Mouse (Mus musculus): ENCODE results near the gene Cwc25. TPM values are rescaled to one million over a fixed set of nuclear protein-coding genes. Genes with fewer than 3 reads are reported as not detected.
A peak's percentile ranks its signal among the peaks of the same experiment; 100 is the strongest.

Gene Cwc25
- polyA plus RNA-seq, 1 experiment, result 8.5 TPM

- peak overlapping the region; percentile 73 for H3K27ac ChIP-seq (ENCODE audit: insufficient read depth, low read depth, low read length)
These were observed 15.1 kb upstream of the Cwc25 start for GRCm38 (mm10) chr11:97781478-97781831.

GRCm38 (mm10) chr11:97779968-97780701 is 13.8 kb upstream of the Cwc25 start:
- WGBS, result 63% methylated on average over 2 of the region's 2 CpGs
- Histone ChIP-seq H3K27me3 (replicated peaks; ENCODE audit: control insufficient read depth, insufficient read depth, low read length) (no peaks in the 10 kb centered on the region), H3K36me3 (ENCODE audit: control insufficient read depth, insufficient read depth, low read length) (peaks cover 10% of the 10 kb centered on the region), H3K27ac (ENCODE audit: insufficient read depth, low read depth, low read length) (no peak overlapping the region), H3K4me3 (ENCODE audit: insufficient read depth, low read depth, low read length) (no peak overlapping the region), H3K4me1 (ENCODE audit: control insufficient read depth, insufficient read depth, low read length) (peaks cover 6% of the 10 kb centered on the region; the same call in 1 of the 2 replicates)
- DNase-seq, result no peak
- TF ChIP-seq CTCF (conservative IDR thresholded peaks at IDR 0.05; ENCODE audit: insufficient read depth, insufficient read length, low read depth, low read length) (no peak), POLR2A (IDR thresholded peaks at IDR 0.05; ENCODE audit: low read depth, low read length) (no peak)

More at GRCm38 (mm10) chr11:97781478-97781831, 15.1 kb upstream of the Cwc25 start:
- Histone ChIP-seq H3K27me3 (replicated peaks; ENCODE audit: control insufficient read depth, insufficient read depth, low read length) (no peaks in the 10 kb centered on the region), H3K36me3 (ENCODE audit: control insufficient read depth, insufficient read depth, low read length) (peaks cover 8% of the 10 kb centered on the region), H3K4me3 (ENCODE audit: insufficient read depth, low read depth, low read length) (peak overlapping the region; percentile 68), H3K4me1 (ENCODE audit: control insufficient read depth, insufficient read depth, low read length) (peaks cover 6% of the 10 kb centered on the region; the same call in 1 of the 2 replicates)
- TF ChIP-seq POLR2A (IDR thresholded peaks at IDR 0.05; ENCODE audit: low read depth, low read length) (no peak), CTCF (conservative IDR thresholded peaks at IDR 0.05; ENCODE audit: insufficient read depth, insufficient read length, low read depth, low read length) (no peak)
- 1% methylated on average over 11 of the region's 11 CpGs for WGBS
- DNase-seq, result no peak

- Histone ChIP-seq H3K36me3 (ENCODE audit: control insufficient read depth, insufficient read depth, low read length) (peaks cover 10% of the 10 kb centered on the region), H3K27ac (ENCODE audit: insufficient read depth, low read depth, low read length) (no peak overlapping the region), H3K4me1 (ENCODE audit: control insufficient read depth, insufficient read depth, low read length) (peaks cover 6% of the 10 kb centered on the region; the same call in 1 of the 2 replicates), H3K4me3 (ENCODE audit: insufficient read depth, low read depth, low read length) (no peak overlapping the region), H3K27me3 (replicated peaks; ENCODE audit: control insufficient read depth, insufficient read depth, low read length) (no peaks in the 10 kb centered on the region)
- DNase-seq, result no peak
- WGBS, result 92% methylated on average over 1 of the region's 1 CpGs
- TF ChIP-seq CTCF (conservative IDR thresholded peaks at IDR 0.05; ENCODE audit: insufficient read depth, insufficient read length, low read depth, low read length) (no peak), POLR2A (IDR thresholded peaks at IDR 0.05; ENCODE audit: low read depth, low read length) (no peak)
These were observed 12.6 kb upstream of the Cwc25 start for GRCm38 (mm10) chr11:97778918-97779317.

- H3K27me3 ChIP-seq (replicated peaks; ENCODE audit: control insufficient read depth, insufficient read depth, low read length), result no peaks in the 10 kb centered on the region
- TF ChIP-seq CTCF (conservative IDR thresholded peaks at IDR 0.05; ENCODE audit: insufficient read depth, insufficient read length, low read depth, low read length) (peak; percentile 37), POLR2A (IDR thresholded peaks at IDR 0.05; ENCODE audit: low read depth, low read length) (no peak)
- peak; percentile 34 for DNase-seq
- H3K36me3 ChIP-seq (ENCODE audit: control insufficient read depth, insufficient read depth, low read length), result peaks cover 10% of the 10 kb centered on the region
- H3K27ac ChIP-seq (ENCODE audit: insufficient read depth, low read depth, low read length), result no peak overlapping the region
- peaks cover 6% of the 10 kb centered on the region; the same call in 1 of the 2 replicates for H3K4me1 ChIP-seq (ENCODE audit: control insufficient read depth, insufficient read depth, low read length)
- WGBS, result 51% methylated on average over 2 of the region's 2 CpGs
- H3K4me3 ChIP-seq (ENCODE audit: insufficient read depth, low read depth, low read length), result no peak overlapping the region
These were observed 10.8 kb upstream of the Cwc25 start for GRCm38 (mm10) chr11:97777129-97777529.

GRCm38 (mm10) chr11:97776497-97777128 is 10.3 kb upstream of the Cwc25 start:
- no peak for DNase-seq
- TF ChIP-seq POLR2A (IDR thresholded peaks at IDR 0.05; ENCODE audit: low read depth, low read length), result no peak
- TF ChIP-seq CTCF (conservative IDR thresholded peaks at IDR 0.05; ENCODE audit: insufficient read depth, insufficient read length, low read depth, low read length), result no peak
- WGBS, result 66% methylated on average over 5 of the region's 5 CpGs
- H3K27ac ChIP-seq (ENCODE audit: insufficient read depth, low read depth, low read length), result no peak overlapping the region
- H3K4me3 ChIP-seq (ENCODE audit: insufficient read depth, low read depth, low read length), result no peak overlapping the region
- peaks cover 10% of the 10 kb centered on the region for H3K36me3 ChIP-seq (ENCODE audit: control insufficient read depth, insufficient read depth, low read length)
- H3K27me3 ChIP-seq (replicated peaks; ENCODE audit: control insufficient read depth, insufficient read depth, low read length), result no peaks in the 10 kb centered on the region
- H3K4me1 ChIP-seq (ENCODE audit: control insufficient read depth, insufficient read depth, low read length), result peaks cover 6% of the 10 kb centered on the region; the same call in 1 of the 2 replicates

- Histone ChIP-seq H3K4me1 (ENCODE audit: control insufficient read depth, insufficient read depth, low read length) (peaks cover 6% of the 10 kb centered on the region; the same call in 1 of the 2 replicates), H3K27me3 (replicated peaks; ENCODE audit: control insufficient read depth, insufficient read depth, low read length) (no peaks in the 10 kb centered on the region), H3K4me3 (ENCODE audit: insufficient read depth, low read depth, low read length) (no peak within 1 kb of the TSS), H3K27ac (ENCODE audit: insufficient read depth, low read depth, low read length) (no peak within 1 kb of the TSS), H3K36me3 (ENCODE audit: control insufficient read depth, insufficient read depth, low read length) (peaks cover 10% of the 10 kb centered on the region)
- TF ChIP-seq CTCF (conservative IDR thresholded peaks at IDR 0.05; ENCODE audit: insufficient read depth, insufficient read length, low read depth, low read length) (no peak), POLR2A (IDR thresholded peaks at IDR 0.05; ENCODE audit: low read depth, low read length) (no peak)
- no peak for DNase-seq
- 61% methylated on average over 17 of the region's 17 CpGs for WGBS
These were observed 9.6 kb upstream of the Cwc25 start, which contains the start of gene 1700001P01Rik for GRCm38 (mm10) chr11:97775808-97776496. TSS of gene 1700001P01Rik (minus strand) at chr11:97775918.
